Mouse (Mus musculus): ENCODE data around the gene Tmem132a.
A peak's percentile ranks its signal among the peaks of the same experiment; 100 is the strongest.

Tmem132a gene

DNA sequence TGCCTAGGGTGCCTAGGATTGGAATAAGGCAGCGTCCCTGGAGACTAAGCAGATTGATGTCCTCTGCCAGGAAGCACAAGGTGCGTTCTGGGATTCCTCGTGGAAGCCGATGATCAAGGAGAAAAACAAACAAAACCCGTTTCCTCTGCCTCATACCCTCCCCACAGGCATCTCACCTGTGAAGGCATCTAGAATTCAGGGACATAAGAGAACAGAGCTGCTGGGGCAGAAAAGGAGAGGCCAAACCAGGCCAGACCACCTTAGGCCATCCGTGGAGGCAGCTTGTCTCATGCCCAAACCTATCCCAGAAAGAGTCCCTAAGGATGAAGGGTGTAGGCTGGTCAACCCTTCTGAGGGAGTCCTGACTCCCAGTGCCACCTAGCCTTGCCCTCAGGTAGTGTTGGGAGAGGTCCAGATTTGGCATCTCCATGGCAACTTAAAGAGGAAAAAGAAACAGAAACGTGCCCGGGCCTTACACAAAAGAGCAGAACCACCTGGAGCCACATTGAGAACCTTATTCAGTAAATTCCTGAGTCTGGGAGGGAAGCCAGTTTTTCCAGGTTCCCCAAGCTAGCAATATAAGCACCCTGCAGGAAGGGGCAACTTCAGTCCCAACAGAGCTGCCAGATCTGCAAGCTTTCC lies at the start of gene Tmem132a:
Tmem132a (minus strand) TSS at position 55 of the 642 bp plus-strand sequence.
- peak in 1 of 2 experiments; percentile 40 for DNase-seq

DNA sequence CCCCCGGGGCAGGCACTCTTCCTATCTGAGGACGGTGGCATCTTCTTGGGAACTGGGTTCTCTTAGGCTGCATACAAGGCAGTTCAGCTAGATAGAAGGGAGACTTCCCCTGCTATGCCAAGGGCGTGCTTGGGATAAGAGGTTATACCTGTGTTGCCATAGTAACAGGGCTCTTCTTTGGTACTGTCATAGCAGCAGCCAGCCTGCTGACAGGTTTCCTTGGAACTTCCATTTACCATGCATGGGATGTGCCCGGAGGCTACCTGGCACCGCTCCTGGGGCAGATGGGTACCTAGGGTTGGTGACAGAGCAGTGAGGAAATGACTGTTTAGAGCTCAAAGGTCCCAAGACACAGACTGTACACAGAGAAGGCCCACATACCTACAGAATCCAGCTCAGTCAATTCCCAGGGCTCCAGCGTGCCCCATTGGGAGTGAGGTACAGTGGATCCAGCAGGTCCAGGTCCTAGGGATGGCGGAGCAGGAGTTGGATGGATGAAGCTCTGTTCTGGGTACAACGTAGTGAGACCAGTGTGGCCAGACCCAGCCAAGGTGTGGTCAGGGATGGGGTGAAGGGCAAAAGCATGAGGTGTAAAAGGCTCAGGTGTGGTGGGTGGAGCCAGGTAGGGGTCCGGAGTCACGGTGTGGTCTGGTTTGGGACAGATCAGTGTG lies 48.7 kb upstream of the Tmem132a start:
- DNase-seq, result no peak

DNA sequence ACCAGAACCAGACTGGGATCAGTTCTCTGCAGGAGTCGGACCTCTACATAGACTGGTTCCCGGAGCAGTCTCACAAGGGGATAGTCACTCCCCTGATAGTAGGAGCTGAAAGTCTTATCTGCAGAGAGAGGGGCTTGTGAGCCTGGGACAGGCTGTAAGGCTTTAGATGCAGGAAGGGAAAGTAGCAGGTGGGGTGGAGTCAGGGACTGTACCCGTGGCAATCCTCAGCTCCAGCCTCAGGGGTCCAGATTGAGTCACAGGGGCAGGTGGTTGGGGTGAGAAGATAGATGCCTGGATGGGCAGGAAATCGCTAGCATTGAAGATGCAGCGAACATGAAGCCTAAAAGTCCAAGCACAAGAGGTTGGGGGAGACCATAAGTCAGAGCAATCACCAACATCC lies 46.8 kb upstream of the Tmem132a start:
- DNase-seq, result no peak

DNA sequence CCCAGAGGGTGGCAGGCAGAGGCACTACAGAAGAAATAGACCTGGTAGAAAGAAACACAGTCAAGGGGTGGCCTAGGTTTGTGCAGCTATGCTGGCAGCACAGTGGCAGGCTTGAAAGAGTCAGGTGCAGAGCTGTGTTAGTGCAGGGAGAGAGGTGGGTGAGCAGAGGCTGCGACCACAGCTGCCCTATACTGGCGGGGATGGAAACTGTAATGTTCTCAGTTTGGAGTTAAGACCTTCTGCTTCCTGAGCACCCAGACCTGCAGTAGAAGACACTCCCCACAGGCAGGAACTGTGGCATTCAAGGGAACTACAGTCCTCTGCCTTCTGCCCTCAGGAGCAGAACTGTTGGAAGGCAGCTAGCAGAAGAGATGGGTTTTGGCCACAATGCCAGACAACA lies 45.1 kb upstream of the Tmem132a start:
- DNase-seq, result no peak

DNA sequence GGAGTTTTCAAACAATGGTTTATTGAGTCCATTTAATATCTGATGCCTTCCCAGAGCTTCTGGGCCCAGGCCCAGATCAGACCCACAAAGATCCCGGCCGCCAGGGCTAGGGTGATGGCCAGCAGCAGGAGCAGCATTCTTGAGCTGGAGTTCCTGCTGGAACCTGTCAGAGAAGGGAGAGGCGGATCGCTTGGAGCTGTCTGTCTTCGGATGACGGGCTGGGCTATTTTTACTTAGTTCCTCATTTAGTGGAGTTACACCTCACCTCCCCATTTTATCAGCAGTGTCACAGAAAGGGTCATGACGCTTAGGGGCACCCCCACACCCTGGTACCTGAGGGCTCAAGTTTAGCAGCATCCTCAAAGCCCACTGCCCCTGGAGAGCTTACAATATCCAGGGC lies 44.6 kb upstream of the Tmem132a start:
- no peak for DNase-seq

DNA sequence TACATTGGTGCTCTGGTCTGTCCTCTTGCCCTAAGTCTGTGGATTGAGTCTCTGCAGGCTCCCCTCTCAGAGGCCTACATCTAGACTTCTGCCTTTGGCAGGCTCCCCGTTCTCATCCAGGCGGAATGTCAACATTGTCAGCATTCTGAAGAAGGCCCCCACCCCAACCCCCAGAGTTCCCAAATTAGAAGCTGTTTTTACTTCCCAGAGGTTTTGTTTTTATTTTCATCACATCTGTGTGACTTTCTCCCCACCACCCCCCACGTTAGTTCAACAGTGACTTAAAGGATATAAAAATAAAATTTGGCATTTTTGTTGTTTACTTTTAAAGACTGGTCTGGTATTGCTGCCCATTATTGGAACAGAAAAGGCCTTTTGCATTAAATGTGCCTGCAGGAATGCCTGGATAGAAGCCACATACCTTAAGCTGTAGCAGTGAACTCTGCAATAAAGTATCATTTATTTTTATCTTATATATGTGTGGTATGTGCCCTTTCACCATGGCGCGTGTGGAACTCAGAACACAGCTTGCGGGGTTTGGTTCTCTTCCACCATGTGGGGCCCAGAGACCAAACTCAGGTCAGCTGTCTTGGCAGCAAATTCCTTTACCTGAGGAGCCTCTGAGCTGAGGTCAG lies 39.5 kb upstream of the Tmem132a start:
- peak; percentile 39 to 77 for DNase-seq

DNA sequence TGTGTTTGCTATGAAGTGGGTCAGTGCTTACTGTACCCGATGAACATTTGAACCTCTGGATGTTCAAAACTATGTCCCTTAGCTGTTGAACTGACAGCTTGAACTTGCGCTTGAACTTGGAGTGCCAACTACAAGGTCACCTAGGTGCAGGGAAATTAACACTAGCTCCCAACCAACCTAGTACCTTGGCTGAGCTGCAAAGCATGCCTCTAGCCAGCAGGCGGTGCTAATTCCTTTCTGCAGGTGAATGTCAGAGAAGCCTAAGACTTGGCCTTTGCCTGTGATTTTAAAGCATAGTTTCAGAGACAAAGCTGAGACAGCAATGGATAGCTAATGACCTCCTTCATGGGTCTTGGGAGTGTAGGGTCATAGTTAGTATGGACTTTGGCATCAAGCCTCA lies 38.2 kb upstream of the Tmem132a start:
- peak; percentile 49 to 69 for DNase-seq

DNA sequence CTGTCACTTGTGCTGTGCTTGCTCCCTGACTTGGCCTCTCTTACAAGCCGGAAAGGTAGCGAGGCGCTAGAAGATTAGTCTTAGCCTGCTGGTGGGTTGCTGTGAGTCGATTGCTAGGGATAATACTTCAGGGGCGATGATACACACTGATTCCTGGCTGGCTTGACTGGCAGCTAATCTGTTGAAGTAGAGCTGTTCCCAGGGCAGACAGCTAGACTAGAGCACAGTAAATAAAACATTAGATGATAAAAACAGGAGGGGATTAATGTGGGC lies 35.9 kb upstream of the Tmem132a start:
- DNase-seq, result no peak

DNA sequence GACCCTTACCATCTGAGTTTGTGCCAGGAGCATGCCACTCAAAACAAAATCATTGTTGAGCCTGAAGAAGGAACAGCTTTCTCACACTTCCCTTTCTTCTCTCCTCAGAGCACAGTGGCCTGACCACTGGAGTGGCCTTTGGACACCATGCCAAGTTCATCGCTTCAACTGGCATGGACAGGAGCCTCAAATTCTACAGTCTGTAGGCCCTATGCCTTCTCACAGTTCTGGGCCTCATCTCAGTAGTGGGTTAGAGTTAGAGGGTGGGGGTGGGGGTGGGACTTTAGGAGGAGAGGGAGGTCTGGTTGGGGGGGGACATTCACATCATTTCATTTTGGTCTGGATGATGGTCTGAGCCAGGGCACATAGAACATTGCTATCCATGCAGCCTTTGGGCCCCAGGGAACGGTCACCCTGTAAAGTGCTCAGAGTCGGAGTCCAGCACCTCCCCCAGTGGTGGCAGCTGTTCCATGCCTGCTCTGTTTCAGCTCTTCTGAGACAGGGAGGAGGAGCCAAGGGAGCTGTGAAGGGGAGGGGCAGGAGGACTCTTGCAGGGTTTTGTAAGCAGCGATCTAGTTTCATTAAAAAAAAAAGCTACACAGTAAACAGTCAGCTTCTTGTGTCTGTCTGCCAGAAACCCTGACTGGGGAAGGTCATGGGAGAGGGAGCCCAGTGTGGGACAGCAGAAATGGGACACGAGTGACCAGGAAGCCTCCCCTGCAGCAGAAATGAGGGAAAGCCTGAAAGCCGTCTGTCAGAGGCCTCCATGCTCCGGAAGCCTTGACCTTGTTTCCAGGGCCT lies 35.4 kb upstream of the Tmem132a start:
- peak; percentile 71 to 91 for DNase-seq

DNA sequence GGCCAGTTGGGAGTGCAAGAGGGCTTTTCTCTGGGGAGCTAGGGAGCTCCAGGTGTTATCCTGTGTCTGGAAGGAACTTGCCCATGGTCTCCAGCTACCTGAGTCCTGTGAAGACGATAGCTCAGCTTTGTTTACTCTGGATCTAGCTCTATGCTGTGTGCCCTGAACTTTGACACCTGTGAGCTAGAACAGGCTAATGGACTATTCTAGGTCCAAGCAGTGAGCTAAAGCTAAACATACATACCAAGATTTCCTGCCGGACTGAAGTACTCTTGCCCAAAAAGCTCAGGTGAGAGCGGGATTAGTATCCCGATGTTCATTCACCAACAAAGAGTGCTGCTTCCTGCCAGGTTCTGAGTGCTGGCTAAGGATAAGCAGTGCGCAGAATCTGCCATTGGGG lies 34.8 kb upstream of the Tmem132a start:
- no peak for DNase-seq

DNA sequence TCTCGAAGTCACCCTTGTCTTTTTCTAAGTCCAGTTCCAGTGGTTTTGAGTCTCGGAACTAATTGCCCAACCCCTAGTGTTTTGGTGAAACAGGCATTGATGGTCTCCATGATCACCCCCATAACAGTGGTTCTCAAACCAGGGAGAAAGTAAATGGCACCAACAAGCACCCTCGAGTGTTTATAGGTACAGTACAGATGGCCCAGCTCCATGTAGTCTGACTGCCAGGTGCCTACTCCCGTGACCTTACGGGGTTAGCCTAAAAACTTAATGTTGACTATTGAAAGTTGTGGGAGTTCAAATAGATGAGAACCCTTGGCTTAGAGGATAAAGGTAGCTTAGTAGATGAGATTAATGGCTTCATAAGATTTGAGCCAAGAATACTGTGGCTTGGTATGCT lies 31.3 kb upstream of the Tmem132a start:
- no peak for DNase-seq

DNA sequence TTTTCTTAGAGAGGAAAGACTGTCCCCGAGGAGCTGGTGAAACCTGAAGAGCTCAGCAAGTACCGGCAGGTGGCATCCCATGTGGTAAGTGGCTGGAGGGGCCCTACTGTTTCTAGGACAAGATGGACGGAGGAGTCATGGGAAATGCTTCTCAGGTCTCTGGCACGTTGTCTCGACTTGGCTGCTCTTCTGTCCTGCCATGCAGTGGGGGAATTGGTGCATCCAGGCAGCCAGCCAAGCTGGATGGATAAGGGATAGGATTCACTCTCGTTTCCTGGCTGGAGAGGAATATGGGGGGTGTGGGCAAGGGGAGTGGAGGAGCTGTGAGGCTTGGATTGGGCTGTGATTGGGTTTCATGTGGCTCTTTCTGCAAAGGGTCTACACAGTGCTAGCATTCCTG lies 30.6 kb upstream of the Tmem132a start:
- no peak for DNase-seq

DNA sequence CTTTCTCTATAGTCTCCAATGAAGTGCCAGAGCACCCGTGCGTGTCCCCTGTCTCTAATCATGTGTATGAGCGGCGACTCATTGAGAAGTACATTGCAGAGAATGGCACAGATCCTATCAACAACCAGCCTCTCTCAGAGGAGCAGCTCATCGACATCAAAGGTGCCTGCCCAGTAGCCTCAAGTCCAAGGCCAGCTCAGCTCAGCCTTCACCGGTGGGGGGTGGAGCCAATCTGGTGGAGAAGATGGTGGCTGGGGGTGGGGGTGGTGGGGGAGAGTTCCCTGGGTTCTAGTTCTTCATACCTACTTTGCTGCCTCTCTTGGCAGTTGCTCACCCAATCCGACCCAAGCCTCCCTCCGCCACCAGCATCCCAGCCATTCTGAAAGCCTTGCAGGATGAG lies 27.8 kb upstream of the Tmem132a start:
- no peak for DNase-seq

DNA sequence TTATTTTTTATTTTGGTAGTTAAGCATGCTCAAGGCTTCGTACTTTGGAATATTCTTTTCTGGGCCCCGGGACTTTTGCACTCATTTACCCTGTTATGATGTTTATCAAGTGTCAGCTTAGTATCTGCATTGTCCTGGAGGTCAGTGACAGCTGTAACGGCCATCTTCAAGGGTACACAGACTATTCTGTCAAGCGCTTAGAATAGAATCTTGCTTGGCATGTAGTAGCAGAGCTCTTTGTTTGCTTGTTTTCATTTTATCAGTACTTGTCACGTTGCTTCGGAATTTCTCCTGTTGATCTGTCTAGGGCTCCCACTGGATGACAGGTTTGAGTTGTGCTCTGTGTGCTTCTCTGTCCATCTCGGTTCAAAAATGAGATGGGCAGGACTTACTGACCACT lies 27.1 kb upstream of the Tmem132a start:
- DNase-seq, result no peak

DNA sequence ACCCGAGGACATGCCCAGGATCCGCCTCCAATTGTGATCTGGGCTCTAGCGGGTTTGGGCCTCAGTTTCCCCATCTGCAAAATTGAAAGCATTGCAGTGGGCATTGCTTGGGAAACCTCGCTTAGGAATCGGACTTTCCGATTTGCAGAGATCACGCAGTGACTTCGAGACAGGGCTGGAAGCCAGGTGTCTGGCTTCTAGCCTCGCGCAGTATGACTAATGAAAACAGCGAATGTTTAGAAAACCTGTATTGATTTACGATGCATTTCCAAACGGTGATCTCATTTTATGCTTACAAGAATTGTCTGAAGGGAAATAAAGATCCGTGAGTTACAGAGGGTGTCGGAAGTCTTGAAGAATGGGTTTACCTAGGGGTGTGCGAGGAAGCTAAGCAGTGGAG lies 26.0 kb upstream of the Tmem132a start:
- no peak for DNase-seq

DNA sequence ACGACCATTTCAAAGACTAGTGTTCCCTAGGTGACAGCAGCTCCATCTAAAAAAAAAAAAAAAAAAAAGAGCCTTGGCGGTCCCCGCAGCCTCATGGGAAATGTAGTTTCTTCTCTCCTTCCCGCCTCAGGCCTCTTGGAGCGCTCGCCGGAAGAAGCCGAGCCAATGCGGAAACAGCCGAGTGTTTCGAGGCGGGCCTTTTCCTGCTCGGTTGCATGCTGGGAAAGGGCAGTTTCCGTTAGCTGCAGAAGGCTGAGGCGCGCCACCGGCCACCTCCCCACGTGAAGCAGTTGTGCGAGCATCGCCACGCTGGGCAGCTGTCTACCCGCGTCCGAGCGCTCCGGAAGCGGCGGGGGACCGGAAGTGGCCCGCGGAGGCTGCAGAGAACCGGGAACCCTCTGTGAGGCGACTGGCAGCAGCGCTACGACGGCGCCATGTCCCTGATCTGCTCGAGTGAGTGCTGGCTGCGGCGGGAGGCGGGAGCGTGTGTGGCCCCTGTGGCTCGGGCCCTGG lies 25.3 kb upstream of the Tmem132a start, which contains the start of gene Prpf19:
Prpf19 (plus strand) TSS at position 216 of the 513 bp plus-strand sequence.
- DNase-seq, result peak; percentile 98

DNA sequence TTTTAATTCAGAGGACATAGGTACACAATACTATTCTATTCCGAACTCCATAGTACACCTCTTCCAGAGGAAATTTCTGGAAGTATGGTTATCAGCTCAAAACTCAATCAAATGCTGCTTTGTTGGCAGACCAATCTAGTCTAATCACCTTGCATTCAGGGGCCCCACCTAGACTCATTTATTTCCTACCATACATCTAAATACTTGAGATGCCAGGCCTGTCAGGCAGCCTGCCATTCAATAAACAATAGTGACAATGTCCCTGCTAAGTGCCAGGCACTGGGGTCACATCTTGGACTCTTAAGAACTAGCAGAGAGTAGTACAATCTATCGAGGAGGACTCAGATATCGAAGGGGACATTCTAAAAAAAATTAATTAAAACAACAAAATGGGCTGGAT lies 22.5 kb upstream of the Tmem132a start:
- DNase-seq, result no peak

DNA sequence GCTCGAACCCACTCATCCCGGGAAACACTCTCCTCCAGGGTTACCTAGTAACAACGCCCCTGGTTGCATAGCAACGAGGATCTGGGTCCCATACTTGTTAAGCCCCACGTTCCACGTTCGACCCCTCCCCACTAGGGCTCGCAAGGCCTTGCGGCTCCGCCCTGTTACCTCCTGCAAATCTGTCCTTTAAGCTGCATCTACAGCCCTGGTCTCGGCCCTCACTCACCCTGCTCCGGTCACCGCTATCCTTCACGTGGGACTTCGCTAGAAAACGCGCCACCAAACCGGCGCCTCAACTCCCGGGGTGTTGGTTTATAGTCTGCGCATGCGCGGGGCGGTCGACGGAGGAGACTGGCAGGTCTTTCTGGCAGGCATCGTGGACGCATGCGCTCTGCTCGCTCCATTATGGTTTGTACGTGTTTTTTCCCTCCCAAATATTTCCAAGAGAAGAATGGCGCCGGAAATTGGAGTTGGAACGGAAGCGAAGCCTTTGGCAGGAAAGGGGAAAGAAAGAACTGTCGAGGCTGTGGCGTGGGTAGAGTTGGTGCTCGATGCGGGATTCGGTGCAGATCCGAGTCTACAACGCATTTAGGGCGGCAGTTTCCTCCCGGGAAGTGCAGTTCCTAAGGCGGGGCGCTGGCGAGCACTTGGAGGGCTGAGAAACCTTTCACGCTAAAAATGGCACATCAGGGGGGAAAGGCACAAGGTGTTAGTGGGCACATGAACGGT lies 11.8 kb upstream of the Tmem132a start, which contains the start of gene Tmem109:
Tmem109 (minus strand) TSS at position 576 of the 729 bp plus-strand sequence.
- DNase-seq, result peak; percentile 93 to 96

DNA sequence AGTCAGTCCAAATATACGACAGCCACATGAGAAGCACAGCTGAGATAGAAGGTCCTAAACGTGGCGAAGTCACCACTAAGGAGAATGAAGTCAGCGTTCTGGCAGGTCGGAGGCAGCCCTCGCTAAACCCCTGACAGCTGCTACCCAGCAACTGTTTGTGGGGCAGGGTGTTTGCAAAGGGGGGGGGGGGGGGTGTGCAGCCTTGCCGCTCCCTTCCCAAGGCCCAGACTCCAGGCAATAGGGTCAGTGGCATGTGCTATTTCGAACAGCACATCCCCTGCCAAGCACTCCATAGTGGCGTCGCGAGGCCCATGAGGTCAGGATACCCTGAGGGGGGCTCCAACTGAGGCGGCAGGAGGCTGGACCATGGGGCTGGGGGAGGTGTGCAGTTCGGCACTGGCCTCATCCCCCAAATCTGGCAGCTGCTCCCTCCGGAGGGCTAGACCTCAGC lies 11.3 kb upstream of the Tmem132a start:
- no peak for DNase-seq

DNA sequence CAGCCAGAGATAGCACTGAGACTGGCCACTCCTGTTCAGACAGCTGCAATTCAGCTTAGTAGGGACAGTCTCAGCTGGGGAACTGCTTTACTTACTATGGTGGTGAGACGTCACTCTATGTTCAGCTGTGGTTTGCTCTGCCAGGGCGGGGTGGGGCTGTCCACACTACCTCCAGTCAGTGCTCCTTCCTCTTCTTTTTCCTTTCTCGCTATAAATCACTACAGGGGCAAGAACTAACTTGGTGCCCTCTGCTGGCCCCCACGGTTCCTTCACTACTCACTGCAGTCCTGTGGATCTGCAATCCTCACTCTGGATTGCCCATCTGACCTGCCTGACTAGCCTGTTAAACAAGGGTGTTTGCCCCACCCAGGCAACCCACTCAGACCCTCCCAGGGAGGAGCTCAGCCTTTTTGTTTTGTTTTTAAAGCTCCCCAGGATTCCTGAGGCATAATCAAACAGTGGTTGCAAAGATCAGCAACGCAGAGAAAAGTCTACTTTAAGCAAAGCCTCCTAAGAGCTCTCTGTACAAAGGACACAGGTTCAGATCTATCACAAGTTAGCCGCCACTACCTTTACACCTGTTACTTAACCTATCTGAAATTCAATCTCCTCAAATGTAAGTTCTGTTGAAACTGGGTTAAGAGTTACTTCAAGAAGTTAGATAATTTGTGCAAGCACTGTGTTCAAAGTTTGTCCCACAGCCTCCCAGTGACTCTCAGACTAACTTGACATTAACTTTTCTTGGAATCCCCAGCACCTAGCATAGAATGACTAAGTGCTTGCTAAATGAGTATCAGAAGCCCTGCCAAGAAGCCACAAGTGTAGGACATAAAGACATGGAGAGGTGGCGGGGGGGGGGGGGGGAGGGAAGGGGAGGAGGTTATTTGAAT lies 10.6 kb upstream of the Tmem132a start:
- DNase-seq, result peak; percentile 82

DNA sequence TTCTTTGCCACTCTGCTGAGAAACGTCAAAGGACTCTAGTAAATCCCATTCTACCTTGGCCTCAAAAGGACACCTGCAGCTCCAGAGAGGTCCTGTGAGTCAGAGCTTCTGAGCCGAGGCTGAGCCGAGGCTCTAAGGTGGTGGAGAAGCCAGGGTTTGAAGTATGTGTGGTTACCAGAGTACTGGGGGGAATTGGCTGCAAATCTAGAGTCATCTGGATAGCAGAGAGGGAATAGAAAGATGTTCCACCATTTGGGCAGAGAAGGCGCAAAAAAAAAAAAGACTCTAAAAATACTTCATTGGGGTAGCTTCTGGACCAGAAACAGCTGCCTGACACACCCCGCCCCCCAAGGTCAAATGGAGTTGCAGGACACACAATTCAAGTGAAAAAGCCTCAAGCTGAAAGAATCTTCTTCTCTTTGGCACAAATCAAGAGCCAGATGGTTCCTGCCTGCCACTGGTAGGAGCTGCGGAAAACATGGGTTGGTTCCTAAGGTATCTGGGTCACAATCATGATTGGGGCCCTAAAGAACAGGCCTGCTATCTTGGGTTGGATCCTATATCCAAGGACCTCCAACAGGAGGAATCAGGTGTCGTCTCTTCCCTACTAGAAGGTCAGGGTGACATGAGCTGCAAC lies 8.6 kb upstream of the Tmem132a start:
- peak in 1 of 2 experiments; percentile 73 for DNase-seq

All from lung, postnatal 4 days (tissue).